Mouse (Mus musculus): ENCODE results near the gene Rs1.
A peak's percentile ranks its signal among the peaks of the same experiment; 100 is the strongest.
"Not testable (repeated sequence)": the region's sequence is repeated elsewhere in the genome, so short reads cannot be mapped to it uniquely, and the experiment has no call there.

The Rs1 gene

GRCm38 (mm10) chrX:160767713-160768112, at the start of gene Rs1:
Rs1 (plus strand) TSS chrX:160768013.
- no peak for DNase-seq

GRCm38 (mm10) chrX:160735650-160736049, 32.2 kb upstream of the Rs1 start, which contains the start of gene Ppef1:
Ppef1 (minus strand) TSS chrX:160735765.
- no peak for DNase-seq

GRCm38 (mm10) chrX:160745399-160745798, 22.4 kb upstream of the Rs1 start:
- DNase-seq = no peak

- peak; percentile 12 for DNase-seq
Measured at GRCm38 (mm10) chrX:160748653-160749052, 19.2 kb upstream of the Rs1 start.

GRCm38 (mm10) chrX:160750808-160751207, 17.0 kb upstream of the Rs1 start:
- no peak for DNase-seq

- peak; percentile 91 for DNase-seq
Measured at GRCm38 (mm10) chrX:160765389-160766232, 2.2 kb upstream of the Rs1 start.

- no peak for DNase-seq
Measured at GRCm38 (mm10) chrX:160766233-160766616, 1.6 kb upstream of the Rs1 start.

GRCm38 (mm10) chrX:160769622-160770021, 1.8 kb downstream of the Rs1 start:
- DNase-seq = not testable (repeated sequence)

- DNase-seq = no peak
Measured at GRCm38 (mm10) chrX:160773033-160773432, 5.2 kb downstream of the Rs1 start.

GRCm38 (mm10) chrX:160782276-160782675, 14.5 kb downstream of the Rs1 start:
- no peak for DNase-seq

- no peak for DNase-seq
Measured at GRCm38 (mm10) chrX:160794920-160795319, 27.1 kb downstream of the Rs1 start.

GRCm38 (mm10) chrX:160804409-160805150, 36.8 kb downstream of the Rs1 start:
- DNase-seq = peak; percentile 13

- peak; percentile 20 for DNase-seq
Measured at GRCm38 (mm10) chrX:160808226-160808625, 40.4 kb downstream of the Rs1 start.
